Mouse (Mus musculus) T-cell, adult 2 months (primary cell): ENCODE results near the gene 1520401A03Rik.

Source experiments
- DNase-seq: peaks from one replicate; pipeline ENCODE4 v3.0.0; 2022; ENCODE audit warnings: low spot score

Gene 1520401A03Rik

GRCm38 (mm10) chr17:23742941-23743340, 20.4 kb upstream of the 1520401A03Rik start:
- DNase-seq = no peak

- DNase-seq = peak; percentile 70
These were observed 19.7 kb upstream of the 1520401A03Rik start for GRCm38 (mm10) chr17:23742210-23742793.

GRCm38 (mm10) chr17:23741359-23742209, 19.0 kb upstream of the 1520401A03Rik start:
- no peak for DNase-seq

GRCm38 (mm10) chr17:23740598-23741021, 18.0 kb upstream of the 1520401A03Rik start, which contains the start of gene Paqr4:
Paqr4 (minus strand) TSS chr17:23740867.
- no peak for DNase-seq

- DNase-seq = peak; percentile 77
These were observed 17.6 kb upstream of the 1520401A03Rik start for GRCm38 (mm10) chr17:23740136-23740584.

GRCm38 (mm10) chr17:23739202-23740135, 16.9 kb upstream of the 1520401A03Rik start:
- DNase-seq = no peak

GRCm38 (mm10) chr17:23738836-23739201, 16.2 kb upstream of the 1520401A03Rik start:
- no peak for DNase-seq

GRCm38 (mm10) chr17:23737493-23738445, 15.2 kb upstream of the 1520401A03Rik start:
- DNase-seq = no peak

- no peak for DNase-seq
These were observed 11.8 kb upstream of the 1520401A03Rik start for GRCm38 (mm10) chr17:23734341-23734740.

GRCm38 (mm10) chr17:23730441-23730840, 7.9 kb upstream of the 1520401A03Rik start:
- no peak for DNase-seq

- peak; percentile 23 for DNase-seq
These were observed 4.2 kb upstream of the 1520401A03Rik start for GRCm38 (mm10) chr17:23726758-23727142.

GRCm38 (mm10) chr17:23725999-23726757, 3.6 kb upstream of the 1520401A03Rik start, which contains the start of gene Pkmyt1:
Pkmyt1 (plus strand) TSS chr17:23726336.
- peak; percentile 95 for DNase-seq

GRCm38 (mm10) chr17:23725477-23725876, 2.9 kb upstream of the 1520401A03Rik start:
- no peak for DNase-seq

- DNase-seq = no peak
These were observed 697 bp downstream of the 1520401A03Rik start for GRCm38 (mm10) chr17:23721886-23722285.

GRCm38 (mm10) chr17:23719455-23719854, 3.1 kb downstream of the 1520401A03Rik start:
- DNase-seq = no peak

- no peak for DNase-seq
These were observed 5.6 kb downstream of the 1520401A03Rik start for GRCm38 (mm10) chr17:23717003-23717402.

GRCm38 (mm10) chr17:23706212-23706611, 16.4 kb downstream of the 1520401A03Rik start:
- peak; percentile 69 for DNase-seq

GRCm38 (mm10) chr17:23705525-23706104, 17.0 kb downstream of the 1520401A03Rik start:
- no peak for DNase-seq

- no peak for DNase-seq
These were observed 17.8 kb downstream of the 1520401A03Rik start for GRCm38 (mm10) chr17:23704741-23705140.

GRCm38 (mm10) chr17:23703301-23703700, 19.3 kb downstream of the 1520401A03Rik start:
- DNase-seq = no peak
